Mouse (Mus musculus): ENCODE measurements around the gene Endod1.
"Not testable (repeated sequence)": the region's sequence is repeated elsewhere in the genome, so short reads cannot be mapped to it uniquely, and the experiment has no call there.

Gene Endod1

GRCm38 (mm10) chr9:14380386-14381285, 671 bp downstream of the Endod1 start:
- peak; percentile 87 for DNase-seq (ENCODE audit: low spot score)

GRCm38 (mm10) chr9:14379769-14380385, 1.4 kb downstream of the Endod1 start:
- DNase-seq (ENCODE audit: low spot score) = no peak

- no peak for DNase-seq (ENCODE audit: low spot score)
These were observed 3.2 kb downstream of the Endod1 start for GRCm38 (mm10) chr9:14378151-14378550.

GRCm38 (mm10) chr9:14376149-14376548, 5.2 kb downstream of the Endod1 start:
- DNase-seq (ENCODE audit: low spot score) = no peak

- no peak for DNase-seq (ENCODE audit: low spot score)
These were observed 8.9 kb downstream of the Endod1 start for GRCm38 (mm10) chr9:14372440-14372839.

GRCm38 (mm10) chr9:14369271-14369670, 12.0 kb downstream of the Endod1 start:
- DNase-seq (ENCODE audit: low spot score) = no peak

- no peak for DNase-seq (ENCODE audit: low spot score)
These were observed 13.5 kb downstream of the Endod1 start for GRCm38 (mm10) chr9:14367850-14368249.

GRCm38 (mm10) chr9:14365481-14366125, 15.7 kb downstream of the Endod1 start:
- DNase-seq (ENCODE audit: low spot score) = no peak

- DNase-seq (ENCODE audit: low spot score) = no peak
These were observed 16.6 kb downstream of the Endod1 start for GRCm38 (mm10) chr9:14364719-14365118.

GRCm38 (mm10) chr9:14363540-14363939, 17.8 kb downstream of the Endod1 start:
- no peak for DNase-seq (ENCODE audit: low spot score)

GRCm38 (mm10) chr9:14362068-14362768, 19.1 kb downstream of the Endod1 start:
- DNase-seq (ENCODE audit: low spot score) = no peak

- DNase-seq (ENCODE audit: low spot score) = no peak
These were observed 24.3 kb downstream of the Endod1 start for GRCm38 (mm10) chr9:14357033-14357432.

GRCm38 (mm10) chr9:14354852-14355251, 26.5 kb downstream of the Endod1 start:
- no peak for DNase-seq (ENCODE audit: low spot score)

GRCm38 (mm10) chr9:14352337-14352736, 29.0 kb downstream of the Endod1 start:
- no peak for DNase-seq (ENCODE audit: low spot score)

- DNase-seq (ENCODE audit: low spot score) = no peak
These were observed 30.5 kb downstream of the Endod1 start for GRCm38 (mm10) chr9:14350787-14351186.

GRCm38 (mm10) chr9:14349380-14349779, 31.9 kb downstream of the Endod1 start:
- no peak for DNase-seq (ENCODE audit: low spot score)

GRCm38 (mm10) chr9:14348416-14348815, 32.9 kb downstream of the Endod1 start:
- no peak for DNase-seq (ENCODE audit: low spot score)

GRCm38 (mm10) chr9:14345866-14346265, 35.4 kb downstream of the Endod1 start:
- not testable (repeated sequence) for DNase-seq (ENCODE audit: low spot score)

GRCm38 (mm10) chr9:14342041-14342668, 39.2 kb downstream of the Endod1 start:
- peak; percentile 63 for DNase-seq (ENCODE audit: low spot score)

GRCm38 (mm10) chr9:14338701-14339100, 42.6 kb downstream of the Endod1 start:
- peak; percentile 60 for DNase-seq (ENCODE audit: low spot score)

GRCm38 (mm10) chr9:14336901-14337300, 44.4 kb downstream of the Endod1 start:
- DNase-seq (ENCODE audit: low spot score) = no peak

- no peak for DNase-seq (ENCODE audit: low spot score)
These were observed 45.5 kb downstream of the Endod1 start for GRCm38 (mm10) chr9:14335829-14336228.
